Mouse (Mus musculus) cerebellum, adult 2 months (tissue): ENCODE results near the gene Synpo2. TPM values are rescaled to one million over a fixed set of nuclear protein-coding genes. Genes with fewer than 3 reads are reported as not detected.

ENCODE experiments used
- DNase-seq, 2 experiments: peaks; one replicate each; pipeline ENCODE4 v3.0.0; 2021
- H3K27ac ChIP-seq: fragments of 200-500 bp; 2 replicates; pipeline ENCODE4 v1.5.1; 2012; ENCODE audit warnings: low read length, control low read depth, inconsistent platforms; ENCODE audit not compliant: insufficient read depth
- H3K27me3 ChIP-seq: fragments of 200-500 bp; 2 replicates; pipeline ENCODE4 v1.6.1; 2012; ENCODE audit warnings: inconsistent platforms, mild to moderate bottlenecking, low read length, moderate library complexity; ENCODE audit not compliant: control insufficient read depth, insufficient read depth
- H3K4me1 ChIP-seq: fragments of 200-500 bp; 2 replicates; pipeline ENCODE4 v1.6.1; 2011; ENCODE audit warnings: low read length; ENCODE audit not compliant: control insufficient read depth, insufficient read depth
- H3K4me3 ChIP-seq: fragments of 200-500 bp; replicated peaks from 2 replicates; pipeline ENCODE3; 2011; ENCODE audit warnings: mild to moderate bottlenecking, low read depth, low read length, control low read depth; ENCODE audit not compliant: insufficient read depth
- CTCF ChIP-seq: fragments of 200-500 bp; IDR thresholded peaks from 2 replicates; pipeline ENCODE4 v1.5.1; 2011; ENCODE audit warnings: low read depth, mild to moderate bottlenecking, control low read depth, low read length, moderate library complexity, borderline replicate concordance; ENCODE audit not compliant: insufficient read depth
- POLR2A ChIP-seq: fragments of 200-500 bp; IDR thresholded peaks from 2 replicates; pipeline ENCODE4 v1.6.1; 2011; ENCODE audit warnings: low read length, control low read depth, borderline replicate concordance; ENCODE audit not compliant: insufficient read depth
- WGBS: fragments of 180-500 bp; shearing (Covaris S2); methylation state at CpG from one replicate; pipeline ENCODE4 v1.1.7; 2018; 5-methylcytosine and 5-hydroxymethylcytosine counted together
- polyA plus RNA-seq: library from polyadenylated mRNA; depleted of rRNA; stranded (reverse); fragments of >200 nt; gene quantifications from 2 replicates; pipeline ENCODE4 v1.2.3, GENCODE M21; 2012; rRNA removed

The Synpo2 gene
- polyA plus RNA-seq, 1 experiment: 2.9 TPM

DNA sequence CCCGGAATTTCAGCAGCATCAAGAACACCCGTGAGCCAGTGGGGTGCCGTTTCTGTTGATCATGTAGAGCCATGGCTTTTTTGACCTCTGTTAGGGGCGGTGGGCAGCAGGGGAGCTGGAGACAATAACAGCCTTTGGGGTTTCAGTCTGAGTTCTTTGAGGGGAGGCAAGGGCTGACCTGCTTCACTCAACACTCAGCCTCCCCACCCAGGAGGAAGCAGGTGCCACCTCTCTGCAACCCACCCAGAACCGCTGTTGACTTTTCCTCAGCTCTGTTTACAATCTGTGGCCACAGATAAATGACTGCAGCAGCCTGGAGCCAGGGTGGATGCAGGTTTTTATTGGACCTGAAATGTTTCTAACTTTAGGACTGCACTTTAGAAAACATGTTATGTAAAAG, 171.8 kb downstream of the Synpo2 start:
- no peak for DNase-seq
- WGBS: 24% methylated on average over 5 of the region's 5 CpGs
- no peak overlapping the region for H3K27ac ChIP-seq
- H3K4me3 ChIP-seq: no peak overlapping the region
- no peaks in the 10 kb centered on the region for H3K27me3 ChIP-seq
- TF ChIP-seq CTCF (no peak), POLR2A (no peak)
- H3K4me1 ChIP-seq: no peaks in the 10 kb centered on the region

DNA sequence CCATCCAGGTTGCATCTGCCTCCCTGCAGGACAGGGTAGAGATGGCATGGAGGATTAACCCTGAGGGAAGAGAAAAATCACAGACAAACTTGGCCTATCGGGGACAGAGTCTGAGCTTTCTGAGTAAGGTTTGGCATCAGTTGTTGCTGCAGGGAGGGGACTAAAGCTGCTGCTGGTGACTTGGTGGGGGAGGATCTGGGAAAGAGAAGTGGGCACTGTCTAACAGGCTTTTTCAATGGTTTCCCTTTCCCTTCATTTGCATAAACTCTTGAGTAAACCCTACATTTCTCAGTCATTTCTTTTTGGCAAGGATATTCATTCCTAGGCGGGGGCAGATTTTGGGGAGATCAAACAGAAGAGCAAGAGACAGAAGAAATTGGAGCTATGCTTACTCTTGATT, 174.0 kb downstream of the Synpo2 start:
- no peak overlapping the region for H3K27ac ChIP-seq
- no peak for DNase-seq
- no peak overlapping the region for H3K4me3 ChIP-seq
- H3K4me1 ChIP-seq: no peaks in the 10 kb centered on the region
- no peaks in the 10 kb centered on the region for H3K27me3 ChIP-seq
- 52% methylated on average over 2 of the region's 2 CpGs for WGBS
- TF ChIP-seq CTCF (no peak), POLR2A (no peak)

DNA sequence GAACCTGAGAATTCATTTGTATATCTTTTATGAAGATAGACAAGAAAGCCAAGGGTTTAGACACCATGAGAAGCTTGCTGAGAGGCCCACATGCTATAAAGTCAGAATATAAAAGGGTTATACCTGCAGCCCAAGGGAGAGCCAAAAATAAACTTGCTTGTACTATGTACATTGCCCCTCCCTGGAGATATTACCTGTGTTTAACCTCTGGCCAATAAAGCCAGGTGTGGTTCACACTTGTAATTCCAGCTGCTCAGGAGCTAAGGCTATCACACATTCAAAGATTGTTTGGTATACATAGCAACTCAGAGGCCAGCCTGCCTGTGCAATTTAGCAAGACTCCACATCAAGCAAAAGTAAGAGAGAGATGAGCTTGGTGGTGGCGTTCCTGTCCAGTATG, 177.1 kb downstream of the Synpo2 start:
- 96% methylated on average over 1 of the region's 1 CpGs for WGBS
- H3K27me3 ChIP-seq: no peaks in the 10 kb centered on the region
- no peaks in the 10 kb centered on the region for H3K4me1 ChIP-seq
- no peak for DNase-seq
- TF ChIP-seq POLR2A: no peak
- TF ChIP-seq CTCF: no peak
- H3K4me3 ChIP-seq: no peak overlapping the region
- H3K27ac ChIP-seq: no peak overlapping the region

DNA sequence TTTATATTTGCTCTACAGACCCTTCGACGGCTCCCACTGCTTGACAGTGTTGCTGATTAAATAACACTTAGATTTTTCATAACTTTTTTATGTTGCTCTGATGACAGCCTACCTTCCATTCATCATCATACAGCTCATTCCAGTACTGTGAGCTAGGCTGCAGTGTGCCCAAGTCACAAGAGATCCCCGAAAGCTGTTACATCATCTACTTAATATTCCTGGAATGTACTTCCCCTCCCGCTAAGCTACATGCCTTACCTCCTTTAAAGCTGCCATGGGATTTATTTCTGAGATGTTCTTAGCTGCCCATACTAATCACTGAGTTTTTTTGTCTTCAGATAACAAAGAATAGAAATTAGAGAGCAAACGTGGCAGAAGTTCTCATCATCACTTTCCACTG, 181.8 kb downstream of the Synpo2 start:
- TF ChIP-seq POLR2A: no peak
- no peak for TF ChIP-seq CTCF
- 50% methylated on average over 5 of the region's 5 CpGs for WGBS

DNA sequence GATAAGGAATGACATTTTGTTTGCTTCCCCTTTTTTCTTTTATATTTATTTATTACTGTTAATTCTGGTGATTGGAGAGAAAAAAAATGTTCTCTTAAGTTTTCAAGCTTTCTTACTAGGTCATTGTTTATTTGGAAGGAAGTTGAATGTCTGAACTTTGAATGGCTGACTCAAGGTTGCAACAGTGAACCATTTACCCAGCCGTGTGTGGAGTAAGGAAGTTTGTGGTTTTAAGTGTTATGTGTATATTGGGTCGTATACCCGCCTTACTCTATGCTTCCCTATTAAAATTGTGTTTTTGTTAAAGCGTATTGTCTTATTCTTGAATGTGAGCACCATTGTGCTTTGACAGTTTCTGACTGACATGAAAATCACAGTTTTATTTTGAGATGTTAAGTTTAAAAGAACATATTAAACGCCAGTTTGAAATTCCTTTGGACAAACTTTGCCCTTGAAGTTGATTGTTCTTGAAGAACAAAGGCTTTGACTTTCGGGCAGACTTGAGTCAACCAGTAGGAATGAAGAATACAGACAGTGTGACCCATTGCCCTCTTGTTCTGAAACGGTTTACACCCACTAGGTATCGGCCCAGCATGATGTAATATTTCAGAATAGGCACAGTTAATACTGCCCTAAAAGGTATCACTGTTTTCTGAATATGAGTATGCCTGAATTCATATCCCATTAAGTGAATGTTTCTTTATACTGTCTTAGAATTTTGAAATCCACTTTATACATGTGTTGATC, 182.6 kb downstream of the Synpo2 start:
- TF ChIP-seq POLR2A (no peak), CTCF (no peak)
- 60% methylated on average over 8 of the region's 8 CpGs for WGBS
- Histone ChIP-seq H3K27me3 (no peaks in the 10 kb centered on the region; the same call in 1 of the 2 replicates), H3K4me3 (no peak overlapping the region), H3K4me1 (no peaks in the 10 kb centered on the region), H3K27ac (no peak overlapping the region)
- no peak for DNase-seq

More for the DNA sequence above, 181.8 kb downstream of the Synpo2 start:
- Histone ChIP-seq H3K27ac (no peak overlapping the region), H3K27me3 (no peaks in the 10 kb centered on the region; the same call in 1 of the 2 replicates), H3K4me1 (no peaks in the 10 kb centered on the region), H3K4me3 (no peak overlapping the region)
- DNase-seq: no peak

DNA sequence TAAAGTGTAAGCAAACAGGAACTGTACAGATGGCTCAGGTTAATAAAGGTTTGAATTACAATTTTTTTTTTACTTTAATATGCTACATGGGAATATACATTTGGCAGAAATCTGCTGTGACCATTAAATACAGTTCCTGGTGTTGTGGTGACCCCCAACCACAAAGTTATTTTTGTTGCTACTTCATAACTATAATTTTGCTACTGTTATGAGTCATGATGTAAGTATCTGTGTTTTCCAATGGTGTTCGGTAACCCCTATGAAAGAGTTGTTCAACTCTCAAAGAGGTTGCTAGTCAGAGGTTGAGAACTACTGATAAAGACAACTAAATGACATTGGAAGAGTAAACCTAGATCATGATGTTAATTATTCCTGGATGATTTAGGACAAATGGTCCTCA, 193.6 kb downstream of the Synpo2 start:
- WGBS: 95% methylated on average over 1 of the region's 1 CpGs
- DNase-seq: no peak
- H3K27ac ChIP-seq: no peak overlapping the region

DNA sequence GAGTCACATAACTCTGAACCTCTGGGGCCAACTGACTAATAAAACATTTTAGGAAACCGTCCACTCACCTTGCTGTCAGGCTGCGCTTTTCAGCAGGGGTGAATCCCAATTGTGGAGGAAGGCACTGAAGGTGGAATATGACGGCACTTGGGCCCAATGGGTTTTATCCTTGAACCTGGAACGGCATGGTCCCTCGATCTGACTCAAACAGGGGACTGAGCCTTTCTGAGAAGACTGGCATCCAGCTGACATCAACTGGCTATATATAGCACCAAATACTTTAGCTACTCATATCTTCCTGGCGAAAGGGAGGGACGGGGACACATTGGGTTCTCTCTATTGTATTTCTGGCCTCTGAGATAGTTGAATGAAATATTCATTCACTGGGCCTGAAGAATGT, 201.2 kb downstream of the Synpo2 start, which contains the start of gene Myoz2:
Gene Myoz2 (minus strand): TSS at position 264 of the 400 bp plus-strand sequence.
- H3K27me3 ChIP-seq: no peaks in the 10 kb centered on the region
- H3K4me3 ChIP-seq: no peak within 1 kb of the TSS
- no peaks in the 10 kb centered on the region for H3K4me1 ChIP-seq
- DNase-seq: no peak
- 94% methylated on average over 7 of the region's 7 CpGs for WGBS
- TF ChIP-seq CTCF (no peak), POLR2A (no peak)
- no peak within 1 kb of the TSS for H3K27ac ChIP-seq

More for the DNA sequence above, 193.6 kb downstream of the Synpo2 start:
- H3K27me3 ChIP-seq: no peaks in the 10 kb centered on the region
- H3K4me3 ChIP-seq: no peak overlapping the region
- H3K4me1 ChIP-seq: no peaks in the 10 kb centered on the region
- no peak for TF ChIP-seq CTCF
- no peak for TF ChIP-seq POLR2A

DNA sequence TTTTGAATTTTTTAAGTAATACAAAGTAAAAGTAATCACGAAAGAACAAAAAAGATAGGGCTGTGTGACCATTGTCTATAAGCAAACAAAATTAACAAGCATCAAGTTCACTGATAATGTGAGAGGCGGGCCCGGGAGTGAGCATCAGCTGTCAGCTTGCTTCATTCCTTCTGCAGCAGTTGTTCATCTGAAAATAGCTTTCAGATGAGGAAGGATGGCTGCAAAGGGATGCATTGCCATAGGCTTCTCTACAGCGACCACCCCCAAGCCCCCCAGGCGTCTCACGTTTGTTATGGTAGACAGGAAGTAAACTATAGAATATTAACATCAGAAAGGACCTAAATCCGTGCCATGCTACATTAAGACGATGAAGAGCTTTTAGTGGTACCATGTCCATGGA, 202.1 kb downstream of the Synpo2 start:
- no peak for TF ChIP-seq CTCF
- no peak for TF ChIP-seq POLR2A
- Histone ChIP-seq H3K4me3 (no peak overlapping the region), H3K27me3 (no peaks in the 10 kb centered on the region), H3K4me1 (no peaks in the 10 kb centered on the region), H3K27ac (no peak overlapping the region)
- 67% methylated on average over 8 of the region's 8 CpGs for WGBS
- DNase-seq: no peak

Other genes with a start within 250 kb of the Synpo2 start
- 0.11 TPM in 1 of 2 replicates, not detected in the other for gene Myoz2, start 201.1 kb downstream of the Synpo2 start, polyA plus RNA-seq
- gene Sec24d, start 31.3 kb upstream of the Synpo2 start, polyA plus RNA-seq: 6.4 and 6.8 TPM in 2 replicates
- gene Mettl14, start 150.0 kb upstream of the Synpo2 start, polyA plus RNA-seq: 15.5 and 15.7 TPM in 2 replicates
- 1.7 and 2.4 TPM in 2 replicates for gene Prss12, start 210.8 kb upstream of the Synpo2 start, polyA plus RNA-seq